Mouse (Mus musculus): ENCODE results near the gene Chrng.

The Chrng gene

DNA sequence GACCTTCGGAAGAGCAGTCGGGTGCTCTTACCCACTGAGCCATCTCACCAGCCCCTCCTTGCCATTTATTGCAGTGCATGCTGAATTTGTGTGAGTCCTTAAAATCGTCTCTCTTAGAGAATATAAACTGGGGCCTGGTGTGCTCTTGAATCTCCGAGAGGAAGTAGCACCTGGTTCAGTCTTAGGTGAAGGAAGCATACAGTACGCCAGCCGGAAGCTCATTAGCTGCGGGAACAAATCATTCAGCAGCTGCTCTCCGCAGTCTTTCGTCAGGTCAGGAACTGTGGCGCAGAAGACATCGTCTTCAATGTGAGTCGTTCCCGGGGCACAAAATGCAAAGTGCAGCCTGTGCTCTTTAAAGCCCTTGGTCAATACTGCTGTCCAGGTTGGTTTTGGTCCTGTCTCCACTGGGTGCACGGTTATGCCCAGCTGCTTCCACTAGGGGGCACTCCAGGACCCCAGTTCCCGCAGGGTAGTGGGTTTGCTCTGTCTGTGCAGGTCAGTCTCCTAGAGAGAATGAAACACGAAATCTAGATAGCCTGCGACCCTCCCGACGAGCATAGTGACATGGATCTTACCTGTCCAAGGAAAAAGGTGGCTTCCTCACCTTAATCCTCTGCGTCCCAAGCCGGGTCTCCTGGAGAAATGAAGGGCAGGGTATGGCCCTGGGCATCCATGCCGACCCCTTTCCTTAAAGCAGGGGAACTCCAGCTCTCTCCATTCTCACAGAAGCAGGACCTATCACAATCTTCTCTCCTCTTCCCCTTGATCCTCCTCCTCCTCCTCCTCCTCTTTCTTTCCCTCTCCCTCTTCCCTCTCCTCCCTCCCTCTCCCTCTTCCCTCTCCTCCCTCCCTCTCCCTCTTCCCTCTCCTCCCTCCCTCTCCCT, 41.7 kb downstream of the Chrng start:
- in situ Hi-C loops (cut with MboI; ENCODE audit: unreplicated experiment in 2 of 2) = loop anchor here (10.0 to 25.0 kb wide), 5 partner anchors 166 to 1159 kb away; partner anchors contain the start of gene Atg16l1 (in 1 of the 2)

DNA sequence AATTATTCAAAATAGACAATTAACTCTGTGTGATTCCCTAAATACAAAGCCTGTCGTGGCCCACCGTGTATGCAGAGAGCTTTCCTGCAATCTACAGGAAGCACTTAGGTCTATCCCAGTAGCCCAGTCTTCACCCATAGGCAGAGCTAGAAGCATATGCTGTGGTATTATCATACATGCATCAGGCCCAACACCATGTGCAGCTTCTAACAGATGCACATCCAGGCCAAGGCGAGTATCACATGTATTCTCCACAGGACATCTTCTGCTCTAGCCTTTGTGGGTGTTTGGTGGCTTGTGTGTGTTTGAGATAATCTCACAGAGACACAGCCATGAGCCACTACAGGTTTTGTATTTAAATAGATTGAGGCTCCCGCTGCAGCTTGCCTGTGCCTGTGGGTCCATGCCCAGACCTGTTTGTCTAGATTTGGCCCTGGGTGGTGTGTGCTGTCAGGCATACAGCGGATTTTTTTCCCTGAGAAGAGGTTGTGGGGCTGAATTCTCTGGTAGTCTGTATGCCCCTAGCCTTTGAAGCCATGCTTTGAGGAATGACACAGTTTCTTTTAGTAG, 47.7 kb downstream of the Chrng start:
- in situ Hi-C loops (cut with MboI; ENCODE audit: unreplicated experiment in 2 of 2) = no loop called here

DNA sequence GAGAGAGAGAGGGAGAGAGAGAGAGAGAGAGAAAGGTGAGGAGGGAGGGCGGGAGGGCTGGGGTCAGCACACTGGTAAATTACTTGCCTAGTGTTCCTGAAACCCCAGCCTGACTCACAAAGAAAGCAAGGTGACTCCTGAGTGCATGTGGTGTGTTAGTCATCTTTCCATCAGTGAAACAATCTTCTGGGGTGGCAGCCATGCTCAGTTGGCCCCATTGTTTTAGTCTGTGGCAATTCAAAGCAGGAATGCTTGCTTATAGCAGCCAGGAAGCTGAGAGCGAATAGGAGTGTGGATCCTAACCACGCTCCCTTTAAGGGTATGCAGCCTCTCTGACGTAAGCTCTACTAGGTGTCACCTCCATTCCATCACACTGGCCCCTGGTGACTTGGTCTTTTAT, 50.7 kb downstream of the Chrng start:
- in situ Hi-C loops (cut with MboI; ENCODE audit: unreplicated experiment in 2 of 2) = loop anchor here in 1 of 2 experiments (5.0 kb wide), 1 partner anchor 72 kb away; the partner anchor contains the start of gene Gigyf2

DNA sequence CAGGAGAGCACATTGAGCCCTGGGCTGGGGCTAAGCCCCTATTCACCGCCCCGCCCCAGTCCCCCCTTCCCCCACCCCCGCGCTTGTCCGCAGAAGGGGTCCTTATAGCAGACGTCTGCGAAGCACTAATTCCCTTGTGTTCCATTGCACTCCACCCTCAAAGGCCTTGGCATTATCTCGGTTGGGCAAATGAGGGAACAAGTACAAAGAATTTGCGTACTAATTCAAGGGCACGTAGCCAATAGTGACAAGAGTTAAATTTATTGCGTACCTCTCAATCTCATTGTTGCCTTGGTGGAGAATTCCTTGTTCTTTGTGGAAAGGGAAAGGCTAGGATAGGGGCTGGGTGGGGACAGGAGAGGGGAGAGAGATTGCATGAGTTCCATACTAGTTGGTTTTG, 53.2 kb downstream of the Chrng start:
- in situ Hi-C loops (cut with MboI; ENCODE audit: unreplicated experiment in 2 of 2) = loop anchor here in 1 of 2 experiments (5.0 kb wide), 1 partner anchor 70 kb away; the partner anchor contains the start of gene Gigyf2

DNA sequence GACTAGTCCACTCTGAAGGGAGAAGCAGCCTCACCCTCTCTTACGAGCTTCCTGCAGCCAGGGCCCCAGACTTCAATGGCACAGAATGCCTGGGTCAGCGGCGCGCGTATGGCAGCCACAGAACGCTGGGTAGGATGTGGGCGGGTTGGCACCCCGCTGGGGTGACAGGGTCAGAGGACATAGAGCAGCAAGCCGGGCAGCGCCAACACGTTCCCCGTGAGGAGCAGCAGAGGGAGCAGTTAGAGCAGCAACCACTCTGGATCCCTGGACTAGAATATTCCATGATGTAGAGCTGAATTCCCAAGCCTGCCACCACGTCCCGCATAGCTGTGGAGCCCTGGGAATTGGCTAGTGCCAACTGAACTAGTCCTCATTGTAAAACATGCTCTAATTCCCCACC, 54.0 kb downstream of the Chrng start:
- in situ Hi-C loops (cut with MboI; ENCODE audit: unreplicated experiment in 2 of 2) = loop anchor here in 1 of 2 experiments (5.0 kb wide), 1 partner anchor 69 kb away; the partner anchor contains the start of gene Gigyf2

DNA sequence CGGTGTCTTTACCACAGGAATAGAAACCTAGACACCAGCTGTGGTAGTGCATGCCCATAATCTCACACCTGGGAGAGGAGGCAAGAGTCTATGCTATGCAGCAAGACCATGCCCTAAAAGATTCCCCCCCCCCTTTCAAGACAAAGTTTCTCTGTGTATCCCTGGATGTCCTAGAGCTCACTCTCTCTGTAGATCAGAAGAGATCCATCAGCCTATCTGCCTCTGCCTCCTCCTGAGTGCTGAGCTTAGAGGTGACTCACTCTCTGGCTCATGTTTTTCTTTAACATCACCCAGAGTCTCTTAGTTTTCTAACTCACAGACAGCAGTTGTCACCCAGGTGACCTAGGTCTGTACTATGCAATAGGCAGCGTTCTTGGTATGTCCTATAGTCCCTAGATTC, 54.9 kb downstream of the Chrng start:
- in situ Hi-C loops (cut with MboI; ENCODE audit: unreplicated experiment in 2 of 2) = loop anchor here in 1 of 2 experiments (5.0 kb wide), 1 partner anchor 68 kb away; the partner anchor contains the start of gene Gigyf2
